Mouse (Mus musculus): ENCODE results near the gene Rpl29.

The Rpl29 gene

DNA sequence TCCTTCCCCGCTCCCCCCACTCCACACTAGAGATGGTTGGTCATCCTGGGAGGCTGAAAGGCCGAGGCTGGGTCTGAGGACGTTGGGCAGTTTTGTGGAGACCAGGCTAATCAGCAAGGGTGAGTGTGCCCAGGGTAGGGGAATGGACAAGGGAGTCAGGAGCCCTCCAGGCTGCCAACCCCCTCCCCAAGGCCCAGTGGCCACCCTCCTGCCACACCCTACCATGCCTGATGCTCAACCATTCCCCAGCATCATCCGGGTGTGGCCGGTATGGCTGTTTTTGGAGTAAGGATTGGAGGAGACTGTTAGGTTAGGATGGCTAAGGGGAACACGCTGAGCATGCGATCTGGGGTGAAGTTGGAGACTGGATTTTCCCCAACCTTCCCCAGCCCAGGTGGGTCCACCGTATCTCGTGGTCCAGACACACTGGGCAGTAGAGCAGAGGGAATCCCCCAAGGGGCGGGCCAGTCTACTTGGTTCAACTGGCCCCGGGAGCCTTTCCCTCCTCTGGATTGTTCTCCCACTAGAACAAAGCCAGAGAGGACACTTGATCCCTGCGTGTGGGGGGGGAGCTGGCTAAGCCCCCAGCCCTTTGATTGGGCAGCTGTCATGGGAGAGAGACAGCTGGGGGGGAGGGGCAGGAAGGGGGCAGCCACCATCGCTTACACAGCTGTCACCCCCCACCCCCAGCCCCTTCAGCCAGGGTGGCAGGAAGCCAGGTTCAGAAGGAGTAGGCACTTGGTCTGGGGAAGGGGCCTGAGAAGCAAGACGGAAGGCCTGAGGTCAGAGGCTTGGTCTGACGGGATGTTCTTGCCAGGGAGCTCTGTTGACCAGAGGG is 27.3 kb downstream of the Rpl29 start:
- no peak for DNase-seq

GRCm38 (mm10) chr9:106457163-106457559 is 27.9 kb downstream of the Rpl29 start:
- no peak for DNase-seq

GRCm38 (mm10) chr9:106457920-106458319 is 28.7 kb downstream of the Rpl29 start:
- no peak for DNase-seq

DNA sequence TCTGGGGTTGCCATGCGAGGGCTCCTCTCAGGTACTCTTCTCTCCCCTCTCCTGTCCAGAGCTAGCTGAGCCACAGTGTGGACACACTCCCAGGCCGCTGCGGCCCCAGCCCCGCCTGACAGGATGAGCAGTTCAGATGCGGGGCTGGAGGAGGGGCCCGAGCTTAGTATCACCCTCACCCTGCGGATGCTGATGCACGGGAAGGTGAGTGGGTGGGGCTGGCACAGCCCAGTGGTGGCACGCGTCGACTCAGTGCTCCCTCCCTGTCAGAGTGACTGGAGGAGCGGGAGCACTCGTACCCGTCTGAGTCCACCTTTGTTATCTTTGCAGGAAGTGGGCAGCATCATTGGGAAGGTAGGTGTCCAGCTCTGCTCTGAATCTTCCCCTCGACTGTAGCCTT is 30.7 kb downstream of the Rpl29 start:
- no peak for DNase-seq

- no peak for DNase-seq
These were observed 31.3 kb downstream of the Rpl29 start for GRCm38 (mm10) chr9:106460401-106461025.

GRCm38 (mm10) chr9:106461026-106461415 is 31.8 kb downstream of the Rpl29 start:
- no peak for DNase-seq

DNA sequence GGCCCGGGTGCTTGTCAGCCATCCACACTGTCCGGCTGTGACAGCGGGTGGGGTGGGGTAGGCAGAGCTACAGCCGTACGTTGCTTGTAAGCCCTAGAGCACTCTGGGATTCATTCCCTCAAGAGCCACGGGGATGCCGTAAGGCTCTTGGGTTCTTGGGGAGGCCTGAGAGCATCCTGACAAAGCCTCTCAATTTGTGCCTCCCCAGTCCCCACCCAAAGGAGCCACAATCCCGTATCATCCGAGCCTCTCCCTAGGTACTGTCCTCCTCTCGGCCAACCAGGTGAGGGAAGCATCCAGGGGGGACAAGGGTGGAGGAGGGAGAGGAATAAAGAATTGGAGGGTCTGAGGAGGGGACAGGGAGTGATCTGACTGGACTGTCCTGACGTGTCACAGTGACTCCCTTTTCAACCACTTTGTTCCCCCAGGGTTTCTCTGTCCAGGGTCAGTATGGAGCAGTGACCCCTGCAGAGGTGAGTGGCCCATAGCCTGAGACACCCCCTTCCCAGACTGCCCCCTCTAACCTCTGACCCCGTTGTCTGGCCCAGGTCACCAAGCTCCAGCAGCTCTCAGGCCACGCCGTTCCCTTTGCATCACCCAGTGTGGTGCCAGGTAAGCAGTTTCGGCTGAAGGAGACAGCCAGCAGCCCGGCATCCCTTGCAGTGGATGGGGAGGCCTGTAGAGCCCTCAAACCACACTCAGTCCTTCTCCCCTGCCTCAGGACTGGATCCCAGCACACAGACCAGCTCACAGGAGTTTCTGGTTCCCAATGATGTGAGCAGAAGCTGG is 32.6 kb downstream of the Rpl29 start:
- no peak for DNase-seq

DNA sequence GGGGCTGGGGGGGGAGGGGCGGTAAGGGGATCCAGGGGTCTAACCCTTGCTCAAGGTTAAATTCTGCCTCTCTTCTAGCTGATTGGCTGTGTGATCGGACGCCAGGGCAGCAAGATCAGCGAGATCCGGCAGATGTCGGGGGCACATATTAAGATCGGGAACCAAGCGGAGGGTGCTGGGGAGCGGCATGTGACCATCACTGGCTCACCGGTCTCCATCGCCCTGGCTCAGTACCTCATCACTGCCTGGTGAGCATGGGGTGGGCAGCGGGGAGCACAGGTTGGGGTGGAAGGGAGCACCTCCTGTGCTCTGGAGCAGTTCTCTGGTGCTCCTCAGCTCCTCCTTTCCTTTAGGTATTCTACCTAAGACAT is 33.2 kb downstream of the Rpl29 start:
- no peak for DNase-seq

GRCm38 (mm10) chr9:106463122-106464063 is 34.1 kb downstream of the Rpl29 start:
- no peak for DNase-seq

DNA sequence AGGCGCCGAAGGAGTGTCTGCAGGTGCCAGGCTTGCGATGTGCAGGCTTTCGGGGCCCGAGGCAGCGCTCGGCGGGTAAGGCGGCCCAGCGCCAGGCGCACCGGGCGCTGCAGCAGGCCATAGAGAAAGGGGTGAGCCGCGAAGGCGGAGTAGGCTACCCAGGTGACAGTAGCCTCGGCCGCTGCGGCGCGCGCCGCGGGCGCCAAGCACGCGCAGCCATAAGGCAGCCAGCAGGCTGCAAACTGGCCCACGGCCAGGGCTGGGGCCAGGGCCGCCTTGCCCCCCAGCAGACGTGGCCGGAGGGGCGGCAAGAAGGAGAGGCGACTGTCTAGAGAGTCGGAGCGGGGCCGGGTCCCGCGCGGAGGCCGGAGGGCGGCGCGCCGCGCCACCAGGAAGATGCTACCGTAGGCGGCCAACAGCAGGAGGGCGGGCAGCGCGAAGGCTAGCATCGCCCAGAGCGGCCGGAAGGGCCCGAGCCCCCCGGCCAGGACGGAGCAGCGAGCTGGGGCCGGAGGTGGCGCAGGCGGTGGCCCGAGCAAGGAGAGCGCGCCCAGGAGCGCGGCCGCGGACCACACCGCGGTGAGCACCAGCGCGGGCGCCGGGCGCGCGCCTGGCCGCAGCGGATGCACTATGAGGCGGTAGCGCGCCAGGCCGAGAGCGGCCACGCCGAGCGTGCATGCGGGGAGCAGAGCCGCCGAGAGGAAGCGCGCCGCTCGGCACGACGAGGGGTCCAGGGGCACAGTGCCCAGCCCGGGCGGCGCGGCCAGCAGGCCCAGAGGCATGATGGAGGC is 35.7 kb downstream of the Rpl29 start:
- peak; percentile 74 for DNase-seq

DNA sequence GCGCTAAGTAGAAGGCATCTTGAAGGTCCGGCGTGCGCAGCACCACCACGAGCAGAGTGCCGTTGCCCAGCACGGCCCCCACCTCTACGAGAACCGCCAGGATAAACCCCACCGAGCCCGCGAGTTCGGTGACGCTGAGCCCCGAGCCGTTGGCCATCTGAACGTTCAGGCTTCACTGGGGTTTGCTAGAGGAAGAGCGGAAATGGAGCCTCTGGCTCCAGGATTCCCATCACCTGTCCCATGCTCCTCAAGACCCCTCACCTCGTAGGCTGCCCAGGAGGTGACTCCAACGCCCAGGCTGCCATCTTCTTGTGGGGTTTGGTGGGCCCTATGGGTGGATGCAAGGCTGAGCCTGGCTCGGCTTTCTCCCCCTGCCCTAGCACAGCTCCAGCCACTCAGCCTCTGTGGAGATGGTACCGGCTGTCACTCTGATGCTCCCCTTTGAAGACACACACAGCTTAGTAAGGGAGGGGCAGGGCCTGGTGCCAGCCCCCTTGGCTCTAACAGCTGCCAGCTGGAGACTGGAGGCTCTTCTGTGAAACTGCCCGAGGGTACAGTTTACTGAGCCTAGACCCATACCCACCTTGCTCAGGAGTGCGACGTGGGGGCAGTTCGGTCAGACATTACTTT is 36.4 kb downstream of the Rpl29 start, which contains the start of gene Gpr62:
Gpr62 (minus strand) TSS at position 368 of the 630 bp plus-strand sequence.
- no peak for DNase-seq

DNA sequence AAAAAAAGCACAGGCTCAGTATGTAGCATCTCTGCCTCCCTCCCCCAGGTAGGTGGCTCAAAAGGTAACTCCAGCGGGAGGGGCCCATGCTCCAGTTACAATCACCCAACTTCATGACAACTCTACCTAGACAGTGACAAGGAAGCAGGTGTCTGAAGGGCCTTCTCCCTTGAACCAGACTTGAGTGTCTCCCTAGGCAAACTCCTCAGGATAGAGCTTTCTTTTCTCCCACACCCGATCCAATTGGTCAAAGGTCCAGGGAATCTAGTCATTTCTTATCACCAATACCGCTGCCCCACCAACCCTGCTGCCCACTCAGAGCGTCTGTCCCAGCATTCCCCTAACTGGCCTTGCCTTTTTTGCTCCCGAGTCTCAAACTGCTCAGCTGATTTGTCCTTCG is 37.5 kb downstream of the Rpl29 start:
- no peak for DNase-seq

DNA sequence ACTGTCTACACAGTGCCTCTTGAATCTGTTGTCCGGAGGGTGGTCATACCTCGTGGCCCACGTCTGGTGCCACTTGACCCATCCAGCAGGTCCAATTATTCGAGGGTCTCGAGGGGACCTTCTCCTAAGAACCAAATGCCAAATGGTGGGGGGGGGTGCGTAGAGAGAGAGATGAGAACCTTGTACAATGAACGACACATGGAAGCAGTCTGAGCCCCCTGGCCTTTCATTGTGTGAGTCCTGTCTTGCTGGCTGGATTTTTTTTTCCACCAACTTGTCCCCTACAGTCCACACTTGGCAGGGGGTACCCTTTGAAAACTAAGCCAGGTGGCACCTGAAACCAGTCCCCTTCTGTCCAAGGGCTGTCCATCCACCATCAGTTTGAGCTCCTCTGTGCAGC is 38.5 kb downstream of the Rpl29 start:
- DNase-seq, result no peak

GRCm38 (mm10) chr9:106469317-106469716 is 40.1 kb downstream of the Rpl29 start:
- no peak for DNase-seq

- DNase-seq, result no peak
These were observed 40.5 kb downstream of the Rpl29 start for GRCm38 (mm10) chr9:106469776-106470175.

- DNase-seq, result no peak
These were observed 41.9 kb downstream of the Rpl29 start for GRCm38 (mm10) chr9:106470991-106471750.

- DNase-seq, result peak; percentile 80
These were observed 42.6 kb downstream of the Rpl29 start for GRCm38 (mm10) chr9:106471892-106472291.

DNA sequence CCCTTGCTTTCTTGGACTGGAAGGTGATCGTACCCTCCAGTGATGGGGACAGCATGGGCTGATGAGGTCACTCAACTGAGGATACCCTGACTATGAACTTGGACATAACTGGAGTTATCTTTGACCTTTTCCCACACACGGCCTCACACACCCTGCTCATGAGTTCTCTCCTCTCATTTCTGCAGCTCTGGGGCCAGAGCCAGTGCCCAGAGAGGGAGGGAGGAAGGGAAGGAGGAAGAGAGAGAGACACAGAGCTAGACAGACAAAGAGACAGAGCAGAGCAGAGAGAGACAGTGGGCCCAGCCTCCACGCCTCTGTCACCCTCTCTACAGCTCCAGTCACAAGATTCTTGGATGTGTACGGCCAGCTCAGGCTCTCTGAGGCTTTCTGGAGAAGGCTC is 43.1 kb downstream of the Rpl29 start:
- no peak for DNase-seq

DNA sequence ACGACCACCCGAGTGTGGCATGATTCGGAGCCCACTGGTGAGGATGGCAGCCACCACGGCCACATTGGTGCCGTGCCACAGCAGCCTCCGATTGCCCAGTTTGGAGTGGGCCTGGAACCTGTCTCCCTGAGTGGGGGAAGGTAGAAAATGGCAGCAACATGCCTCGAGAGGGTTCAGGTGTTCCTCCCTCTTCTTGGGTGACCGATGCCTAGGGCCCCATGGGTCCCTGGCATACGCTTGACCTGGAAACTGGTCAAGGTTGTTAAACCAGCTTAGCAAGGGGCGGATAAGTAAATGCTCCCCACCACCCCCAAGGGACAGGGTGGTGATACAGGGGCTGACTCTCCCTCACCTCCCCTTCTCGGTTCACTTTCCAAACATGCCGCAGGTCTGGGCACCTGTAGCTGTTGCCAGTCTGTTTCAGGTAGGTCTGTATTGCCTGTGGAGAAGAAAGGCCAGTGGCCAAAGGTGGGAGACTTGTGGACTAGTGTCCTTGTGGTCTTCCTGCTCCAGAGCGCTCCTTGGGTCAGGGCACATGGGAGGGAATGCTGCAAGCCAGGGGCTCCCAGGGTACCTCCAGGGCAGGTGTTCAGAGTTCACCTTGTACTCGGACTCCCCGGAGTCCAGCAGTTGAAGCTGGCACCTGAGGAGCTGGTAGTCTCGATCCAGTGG is 44.0 kb downstream of the Rpl29 start:
- DNase-seq, result peak; percentile 55

GRCm38 (mm10) chr9:106473753-106474105 is 44.5 kb downstream of the Rpl29 start:
- no peak for DNase-seq
